Mouse (Mus musculus): ENCODE measurements around the gene Aipl1. TPM values are rescaled to one million over a fixed set of nuclear protein-coding genes. Genes with fewer than 3 reads are reported as not detected.

Aipl1 gene
- total and polyA plus RNA-seq, 3 experiments = 0.39 to 0.58 TPM; not detected in 1

- no peaks in the 10 kb centered on the region for H3K9me3 ChIP-seq (replicated peaks; ENCODE audit: insufficient read depth, low read length)
- no peaks in the 10 kb centered on the region for H3K79me2 ChIP-seq (ENCODE audit: control insufficient read depth, insufficient read depth, low read length, poor library complexity)
- DNase-seq (ENCODE audit: low read depth, low spot score) = no peak
- H3K27me3 ChIP-seq (ENCODE audit: control insufficient read depth in 1 of 2, insufficient read depth in 2 of 2, low read length in 2 of 2) = no peaks in the 10 kb centered on the region
- no peak overlapping the region for H3K9ac ChIP-seq (ENCODE audit: control insufficient read depth, low read depth, low read length, poor library complexity, severe bottlenecking)
- H3K4me3 ChIP-seq (ENCODE audit: control insufficient read depth in 1 of 2, insufficient read depth in 1 of 2, low read depth in 2 of 2, low read length in 2 of 2) = no peak overlapping the region
- no peaks in the 10 kb centered on the region for H3K36me3 ChIP-seq (ENCODE audit: control insufficient read depth in 1 of 2, insufficient read depth in 2 of 2, low read length in 2 of 2)
- no peak overlapping the region for H3K27ac ChIP-seq (ENCODE audit: control insufficient read depth, low read depth, low read length)
- TF ChIP-seq KAT2A (conservative IDR thresholded peaks at IDR 0.05; ENCODE audit: low read depth, low read length) (no peak), E2F4 (IDR thresholded peaks at IDR 0.05; ENCODE audit: borderline replicate concordance, low read depth, low read length) (no peak), GABPA (IDR thresholded peaks at IDR 0.05; ENCODE audit: low read depth, low read length) (no peak), ELF1 (IDR thresholded peaks at IDR 0.05; ENCODE audit: low read depth, low read length) (no peak), ETS1 (IDR thresholded peaks at IDR 0.05; ENCODE audit: low read depth, low read length) (no peak), POLR2AphosphoS2 (IDR thresholded peaks at IDR 0.05; ENCODE audit: low read length) (peak; percentile 60), BHLHE40 (IDR thresholded peaks at IDR 0.05; ENCODE audit: borderline replicate concordance, low read depth, low read length) (no peak)
- no peaks in the 10 kb centered on the region for H3K4me1 ChIP-seq (ENCODE audit: control insufficient read depth in 1 of 2, insufficient read depth in 2 of 2, low read length in 2 of 2)
Observed at GRCm38 (mm10) chr11:72048730-72049129, 11.4 kb upstream of the Aipl1 start.

- no peak for DNase-seq (ENCODE audit: low read depth, low spot score)
- peaks cover 2 to 15% of the 10 kb centered on the region in 2 experiments; a peak in 3 of 4 replicates for H3K4me1 ChIP-seq (ENCODE audit: control insufficient read depth in 1 of 2, insufficient read depth in 2 of 2, low read length in 2 of 2)
- H3K79me2 ChIP-seq (ENCODE audit: control insufficient read depth, insufficient read depth, low read length, poor library complexity) = peaks cover 8% of the 10 kb centered on the region
- TF ChIP-seq CTCF (IDR thresholded peaks at IDR 0.05 in 2 of 3, conservative IDR thresholded peaks at IDR 0.05 in 1 of 3; ENCODE audit: control insufficient read depth in 1 of 3, insufficient read depth in 1 of 3, low read depth in 2 of 3, low read length in 3 of 3, poor library complexity in 1 of 3, severe bottlenecking in 1 of 3) (no peak), CHD1 (IDR thresholded peaks at IDR 0.05; ENCODE audit: low read depth, low read length) (no peak), ELF1 (IDR thresholded peaks at IDR 0.05; ENCODE audit: low read depth, low read length) (no peak), ZNF384 (IDR thresholded peaks at IDR 0.05; ENCODE audit: low read depth, low read length) (no peak), KAT2A (conservative IDR thresholded peaks at IDR 0.05; ENCODE audit: low read depth, low read length) (no peak), MYC (IDR thresholded peaks at IDR 0.05; ENCODE audit: low read depth, low read length) (no peak), MYB (IDR thresholded peaks at IDR 0.05; ENCODE audit: low read depth, low read length) (no peak), RCOR1 (IDR thresholded peaks at IDR 0.05; ENCODE audit: low read depth, low read length) (no peak), MAZ (IDR thresholded peaks at IDR 0.05; ENCODE audit: low read depth, low read length) (no peak), NELFE (IDR thresholded peaks at IDR 0.05; ENCODE audit: low read depth, low read length) (no peak), USF2 (IDR thresholded peaks at IDR 0.05; ENCODE audit: borderline replicate concordance in 1 of 2, insufficient read depth in 1 of 2, low read depth in 1 of 2, low read length in 2 of 2) (no peak), E2F4 (IDR thresholded peaks at IDR 0.05; ENCODE audit: borderline replicate concordance, low read depth, low read length) (no peak), JUND (IDR thresholded peaks at IDR 0.05; ENCODE audit: low read depth, low read length) (no peak), NRF1 (IDR thresholded peaks at IDR 0.05; ENCODE audit: insufficient read depth, low read depth, low read length, poor library complexity, severe bottlenecking) (no peak), TBP (IDR thresholded peaks at IDR 0.05; ENCODE audit: low read depth, low read length) (no peak), BHLHE40 (IDR thresholded peaks at IDR 0.05; ENCODE audit: borderline replicate concordance, low read depth, low read length) (no peak), RAD21 (IDR thresholded peaks at IDR 0.05; ENCODE audit: low read depth, low read length) (no peak), HCFC1 (IDR thresholded peaks at IDR 0.05; ENCODE audit: low read depth, low read length) (no peak)
- no peak overlapping the region for H3K27ac ChIP-seq (ENCODE audit: control insufficient read depth, low read depth, low read length)
- H3K9ac ChIP-seq (ENCODE audit: control insufficient read depth, low read depth, low read length, poor library complexity, severe bottlenecking) = no peak overlapping the region
- H3K27me3 ChIP-seq (ENCODE audit: control insufficient read depth in 1 of 2, insufficient read depth in 2 of 2, low read length in 2 of 2) = no peaks in the 10 kb centered on the region
- H3K9me3 ChIP-seq (replicated peaks; ENCODE audit: insufficient read depth, low read length) = no peaks in the 10 kb centered on the region
- no peak overlapping the region for H3K4me3 ChIP-seq (ENCODE audit: control insufficient read depth in 1 of 2, insufficient read depth in 1 of 2, low read depth in 2 of 2, low read length in 2 of 2)
- peaks cover 0 to 11% of the 10 kb centered on the region in 2 experiments; a peak in 2 of 4 replicates for H3K36me3 ChIP-seq (ENCODE audit: control insufficient read depth in 1 of 2, insufficient read depth in 2 of 2, low read length in 2 of 2)
Observed at GRCm38 (mm10) chr11:72044231-72044630, 6.9 kb upstream of the Aipl1 start.
